Comparison of ENCODE assay signal across 11 mouse cellular contexts in genomic region chr12:118994328-118995166, GRCm38 (mm10). TPM values are rescaled to one million over a fixed set of nuclear protein-coding genes. Genes with fewer than 3 reads are reported as not detected.
DNase-seq lines count a peak whose midpoint lies in the region; ATAC-seq and TF ChIP-seq lines count a peak whose summit lies in the region.
"Had no signal": no experiment of that assay in that cellular context is flagged by ENCODE, and none has a peak within 500 bp of the region (broad histone marks: within the 10 kb centered on the region; RNA-seq: fewer than 3 reads in every experiment).

No protein-coding gene starts in this region.

- no peak overlapping the region for H3K27ac ChIP-seq in forebrain, embryonic 14.5 days (ENCODE audit: low read depth, low read length)
- H3K27ac ChIP-seq in forebrain, embryonic 12.5 days: no peak overlapping the region
- no peak overlapping the region for H3K27ac ChIP-seq in limb, embryonic 14.5 days (replicated peaks; ENCODE audit: low read depth, low read length)
- no peak overlapping the region for H3K27ac ChIP-seq in limb, embryonic 10.5 days
- H3K27ac ChIP-seq: neural tube, embryonic 12.5 days had no signal

- TF ChIP-seq POLR2A in limb, embryonic 14.5 days (IDR thresholded peaks at IDR 0.05; ENCODE audit: borderline replicate concordance, extremely low read depth, insufficient read depth, insufficient read length): no peak

- H3K36me3 ChIP-seq in forebrain, embryonic 14.5 days (ENCODE audit: control insufficient read depth, insufficient read depth, low read length): no peaks in the 10 kb centered on the region
- no peaks in the 10 kb centered on the region for H3K36me3 ChIP-seq in forebrain, embryonic 12.5 days (replicated peaks)
- H3K36me3 ChIP-seq in limb, embryonic 14.5 days (ENCODE audit: control insufficient read depth, insufficient read depth, low read length): no peaks in the 10 kb centered on the region
- no peaks in the 10 kb centered on the region for H3K36me3 ChIP-seq in limb, embryonic 10.5 days
- H3K36me3 ChIP-seq: neural tube, embryonic 12.5 days had no signal

- WGBS in forebrain, embryonic 14.5 days: 86% methylated on average over 1 of the region's 1 CpGs
- WGBS in forebrain, embryonic 12.5 days: 88% methylated on average over 1 of the region's 1 CpGs
- 60% methylated on average over 1 of the region's 1 CpGs for WGBS in limb, embryonic 14.5 days
- 88% methylated on average over 1 of the region's 1 CpGs for WGBS in limb, embryonic 10.5 days

- H3K9me3 ChIP-seq in forebrain, embryonic 14.5 days (replicated peaks; ENCODE audit: control insufficient read depth, low read length): no peaks in the 10 kb centered on the region
- no peaks in the 10 kb centered on the region for H3K9me3 ChIP-seq in forebrain, embryonic 12.5 days
- no peaks in the 10 kb centered on the region for H3K9me3 ChIP-seq in limb, embryonic 14.5 days (ENCODE audit: control insufficient read depth, low read length)
- no peaks in the 10 kb centered on the region for H3K9me3 ChIP-seq in limb, embryonic 10.5 days (replicated peaks)
- H3K9me3 ChIP-seq: neural tube, embryonic 12.5 days had no signal

- no peaks in the 10 kb centered on the region for H3K4me1 ChIP-seq in forebrain, embryonic 14.5 days (ENCODE audit: control insufficient read depth, insufficient read depth, low read length)
- H3K4me1 ChIP-seq in forebrain, embryonic 12.5 days: no peaks in the 10 kb centered on the region
- no peaks in the 10 kb centered on the region for H3K4me1 ChIP-seq in limb, embryonic 14.5 days (ENCODE audit: control insufficient read depth, insufficient read depth, low read length)
- no peaks in the 10 kb centered on the region for H3K4me1 ChIP-seq in limb, embryonic 10.5 days
- H3K4me1 ChIP-seq: neural tube, embryonic 12.5 days had no signal

- ATAC-seq in forebrain, embryonic 14.5 days: no peak
- no peak for ATAC-seq in forebrain, embryonic 12.5 days (ENCODE audit: low FRiP score)
- ATAC-seq in limb, embryonic 14.5 days (ENCODE audit: low FRiP score, low read depth): no peak

- H3K4me2 ChIP-seq in forebrain, embryonic 14.5 days (ENCODE audit: low read length): no peak overlapping the region
- H3K4me2 ChIP-seq in forebrain, embryonic 12.5 days: no peak overlapping the region
- H3K4me2 ChIP-seq in limb, embryonic 14.5 days (replicated peaks; ENCODE audit: low read depth, low read length, severe bottlenecking): no peak overlapping the region
- H3K4me2 ChIP-seq: neural tube, embryonic 12.5 days had no signal

- no peaks in the 10 kb centered on the region for H3K27me3 ChIP-seq in forebrain, embryonic 14.5 days (replicated peaks; ENCODE audit: control insufficient read depth, insufficient read depth, low read length)
- H3K27me3 ChIP-seq in forebrain, embryonic 12.5 days: no peaks in the 10 kb centered on the region
- no peaks in the 10 kb centered on the region for H3K27me3 ChIP-seq in limb, embryonic 14.5 days (ENCODE audit: control insufficient read depth, insufficient read depth, low read length)
- H3K27me3 ChIP-seq in limb, embryonic 10.5 days (ENCODE audit: low read depth, poor library complexity, severe bottlenecking): no peaks in the 10 kb centered on the region
- H3K27me3 ChIP-seq: neural tube, embryonic 12.5 days had no signal

- peak; percentile 33 for DNase-seq in forebrain, embryonic 14.5 days (ENCODE audit: low spot score)
- DNase-seq in limb, embryonic 14.5 days (ENCODE audit: low spot score): peak; percentile 11
- no peak for DNase-seq in limb, embryonic 10.5 days (ENCODE audit: low spot score)
- peak; percentile 10 for DNase-seq in embryo, embryonic 11 days
- DNase-seq in naive thymus-derived CD4-positive, alpha-beta T cell, adult 2 months (ENCODE audit: low read depth): peak; percentile 13
- no peak for DNase-seq in c-Kit-positive CD71-positive TER-119-positive erythroid progenitor cells, embryonic 14.5 days (ENCODE audit: low spot score)
- no peak for DNase-seq in gastrocnemius, postnatal 4 days (ENCODE audit: low spot score in 2 of 2)

- no peak overlapping the region for H3K9ac ChIP-seq in forebrain, embryonic 14.5 days (ENCODE audit: low read length)
- H3K9ac ChIP-seq in forebrain, embryonic 12.5 days: no peak overlapping the region
- H3K9ac ChIP-seq in limb, embryonic 14.5 days (ENCODE audit: low read depth, low read length, severe bottlenecking): no peak overlapping the region
- H3K9ac ChIP-seq: neural tube, embryonic 12.5 days had no signal

- H3K4me3 ChIP-seq in forebrain, embryonic 14.5 days (ENCODE audit: low read depth, low read length): no peak overlapping the region
- no peak overlapping the region for H3K4me3 ChIP-seq in forebrain, embryonic 12.5 days (replicated peaks)
- no peak overlapping the region for H3K4me3 ChIP-seq in limb, embryonic 14.5 days (replicated peaks; ENCODE audit: low read length)
- no peak overlapping the region for H3K4me3 ChIP-seq in limb, embryonic 10.5 days
- H3K4me3 ChIP-seq: neural tube, embryonic 12.5 days had no signal

RNA-seq across cellular contexts. Expression of gene Abcb5, which starts 28.3 kb away (rescaled TPM):
- polyA plus RNA-seq in forebrain, embryonic 14.5 days (2014; fragmentation: Nextera tagmentation; extraction: Ambion mirVana): not detected in 2 replicates
- polyA plus RNA-seq in forebrain, embryonic 12.5 days (2016; fragmentation: Nextera tagmentation; extraction: Ambion mirVana): not detected in 2 replicates
- 0.03 TPM in 1 of 2 replicates, not detected in the other for polyA plus RNA-seq in limb, embryonic 14.5 days (2012; rRNA removed)
- polyA plus RNA-seq in limb, embryonic 14.5 days (2014; fragmentation: Nextera tagmentation; extraction: Ambion mirVana): not detected in 2 replicates
- polyA plus RNA-seq in limb, embryonic 10.5 days (2016; fragmentation: Nextera tagmentation; extraction: Ambion mirVana): not detected in 2 replicates
- not detected for total RNA-seq in gastrocnemius, postnatal 4 days (2021)
- total RNA-seq: layer of hippocampus, adult 8-10 months had no signal
- polyA plus RNA-seq: frontal cortex, adult 2 months; neural tube, embryonic 12.5 days had no signal

Comparison
In these comparisons a context has a peak if more than half of its experiments do, and no peak if none do; other contexts are left out.
1. DNase-seq: peak in forebrain, embryonic 14.5 days (single experiment), limb, embryonic 14.5 days (single experiment), embryo, embryonic 11 days (single experiment) and naive thymus-derived CD4-positive, alpha-beta T cell, adult 2 months (single experiment); none in limb, embryonic 10.5 days (single experiment), c-Kit-positive CD71-positive TER-119-positive erythroid progenitor cells, embryonic 14.5 days (single experiment) and gastrocnemius, postnatal 4 days (0 of 2).